Mouse (Mus musculus) heart, adult 18-20 months (tissue): ENCODE measurements around the gene Crybg3. TPM values are rescaled to one million over a fixed set of nuclear protein-coding genes. Genes with fewer than 3 reads are reported as not detected.
A peak's percentile ranks its signal among the peaks of the same experiment; 100 is the strongest.

Source experiments
- DNase-seq, 2 experiments: peaks; one replicate each; pipeline ENCODE4 v3.0.0; 2021 to 2022; ENCODE audit warnings: mixed read lengths in 1 of 2
- total RNA-seq, 2 experiments: library from RNA; stranded (reverse); gene quantifications; 2 replicates each; pipeline ENCODE4 v1.2.3; 2021

The Crybg3 gene
- total RNA-seq, 2 experiments from 2014 or later: 71.9 to 73.5 TPM

DNA sequence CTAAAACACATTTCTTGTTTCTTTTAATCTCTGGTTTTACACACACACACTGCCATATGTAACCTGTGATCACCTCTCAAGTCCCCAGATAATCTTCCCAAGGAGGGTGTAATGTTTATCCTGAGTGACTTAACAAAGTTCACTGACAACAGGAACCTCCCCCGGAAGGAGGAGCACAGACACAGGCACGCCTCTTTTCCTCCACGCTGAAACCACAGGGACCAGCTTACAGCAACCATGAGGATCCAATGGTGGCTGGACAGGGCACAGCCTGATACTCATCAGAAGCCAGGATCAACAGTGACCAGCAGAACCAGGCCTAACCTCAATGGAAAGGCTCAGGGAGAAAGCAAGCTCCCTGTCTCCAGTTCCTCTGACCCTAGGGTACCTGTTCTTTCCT, 68.2 kb downstream of the Crybg3 start:
- DNase-seq: no peak

DNA sequence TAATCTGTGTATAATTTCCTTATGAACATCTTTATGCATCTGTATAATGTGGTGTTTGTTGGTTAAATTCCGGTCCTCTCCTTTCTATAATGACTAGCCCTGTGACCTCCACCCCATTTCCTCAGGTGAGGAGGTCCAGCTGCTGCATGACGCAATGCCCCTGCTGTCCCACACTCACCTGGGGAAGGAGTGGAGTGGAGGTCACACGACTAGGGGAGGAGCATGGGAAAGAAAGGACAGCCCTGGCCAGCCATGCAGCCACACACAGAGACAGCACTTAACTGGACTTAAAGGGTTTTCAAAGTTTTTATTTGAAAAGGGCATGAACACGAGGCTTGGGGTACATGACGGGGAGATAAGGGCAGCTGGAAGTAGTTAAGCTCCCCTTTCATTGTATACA, 69.5 kb downstream of the Crybg3 start:
- DNase-seq: no peak

DNA sequence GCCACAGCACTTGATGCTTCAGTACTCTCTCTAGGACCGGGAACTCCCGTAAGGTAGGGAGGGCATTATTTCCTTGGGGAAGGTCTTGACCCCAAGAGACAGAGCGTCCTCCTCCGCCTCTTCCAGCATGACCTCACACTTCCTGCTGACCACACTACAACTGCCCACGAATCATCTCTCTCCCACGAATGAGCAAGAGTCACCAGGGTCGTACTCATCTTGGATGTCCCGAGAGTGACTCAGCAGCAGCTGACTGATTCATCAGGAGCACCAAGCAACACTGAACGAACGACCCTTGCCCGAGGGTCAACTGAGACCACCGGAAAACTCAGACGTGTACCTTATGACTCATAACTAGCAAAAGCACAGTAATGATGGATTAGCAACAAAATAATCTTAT, 71.2 kb downstream of the Crybg3 start:
- DNase-seq: no peak

DNA sequence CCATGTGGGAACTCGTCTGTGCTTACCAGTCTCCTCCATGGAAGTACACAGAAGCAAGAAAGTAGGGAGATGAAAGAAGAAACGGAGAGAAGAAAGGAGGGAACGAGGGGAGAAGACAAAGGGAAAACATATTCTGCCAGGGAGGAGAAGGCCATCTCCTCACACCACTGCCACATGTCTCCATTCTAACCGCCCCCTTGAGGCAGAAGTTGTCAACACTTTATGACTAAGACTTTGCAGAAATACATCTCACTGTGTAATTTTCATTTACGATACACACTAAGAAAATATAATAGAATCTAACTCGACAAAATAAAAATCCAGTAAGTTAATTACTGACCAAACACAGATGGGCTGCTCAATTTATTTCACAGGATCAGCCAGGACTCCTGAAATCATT, 73.8 kb downstream of the Crybg3 start:
- DNase-seq: no peak

DNA sequence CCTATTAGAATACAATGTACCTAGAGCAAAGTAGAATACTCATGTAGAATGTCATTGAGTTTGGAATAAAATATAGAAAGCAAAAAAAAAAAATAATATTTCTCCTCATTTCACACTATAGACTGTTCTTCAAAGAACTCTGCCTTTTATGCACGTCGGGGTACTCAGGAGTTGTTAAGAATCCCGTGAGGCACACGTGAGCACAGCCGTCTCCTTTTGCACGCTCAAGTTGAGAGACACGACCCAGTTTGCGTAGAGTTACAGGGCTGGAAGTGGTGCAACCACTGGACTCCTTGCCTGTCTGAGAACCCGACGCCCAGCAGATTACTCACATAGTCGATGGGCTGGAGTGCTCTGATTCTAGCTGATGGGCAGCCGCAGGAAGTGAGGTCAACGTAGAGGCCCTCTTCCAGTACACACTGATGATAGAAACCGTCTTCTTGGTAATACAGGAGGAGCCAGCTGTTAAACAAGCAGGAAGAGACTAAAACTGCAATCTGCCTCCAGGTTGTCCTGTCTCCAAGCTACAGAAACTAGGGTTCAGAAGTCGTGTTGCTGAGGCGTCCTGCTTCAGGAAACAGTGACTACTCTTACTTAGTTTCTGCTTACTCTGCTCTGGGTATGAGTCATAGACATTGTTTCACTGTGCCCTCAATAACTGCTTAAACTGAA, 78.9 kb downstream of the Crybg3 start:
- no peak for DNase-seq

DNA sequence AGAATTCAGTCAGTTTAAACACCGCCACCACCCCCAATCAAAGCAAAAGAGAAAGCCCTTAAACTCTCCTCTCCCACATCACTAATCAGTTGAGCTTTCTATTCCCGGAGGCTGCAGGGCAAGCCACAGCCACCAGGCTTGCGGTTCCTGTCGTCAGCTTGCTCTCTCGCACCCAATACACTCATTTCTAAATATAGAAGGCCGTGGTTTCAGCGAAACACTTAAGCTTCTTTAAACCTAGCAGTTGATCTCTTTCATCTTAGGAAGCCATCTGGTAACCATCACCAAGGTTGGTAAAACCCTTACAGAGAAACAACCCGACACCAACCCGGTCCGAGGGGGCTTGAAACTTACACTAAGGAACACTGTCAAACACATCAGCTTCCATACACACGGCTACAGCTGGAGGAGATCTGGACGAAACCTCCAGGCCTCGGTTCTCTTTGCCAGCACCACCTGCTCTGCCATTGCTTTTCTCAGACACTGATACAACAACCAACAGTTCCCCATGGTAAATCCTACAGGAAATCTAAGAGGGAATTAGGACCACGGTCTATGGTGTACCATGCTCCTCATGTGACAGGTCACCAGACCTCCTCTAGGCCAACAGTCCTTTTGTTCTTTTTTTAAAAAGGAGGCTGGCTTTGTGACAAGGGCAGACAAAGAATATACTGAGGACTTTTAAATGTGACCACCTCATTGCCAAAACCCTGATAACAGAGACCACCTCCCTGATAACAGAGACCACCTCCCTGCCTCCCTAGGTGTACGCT, 83.1 kb downstream of the Crybg3 start:
- peak; percentile 51 to 68 for DNase-seq

DNA sequence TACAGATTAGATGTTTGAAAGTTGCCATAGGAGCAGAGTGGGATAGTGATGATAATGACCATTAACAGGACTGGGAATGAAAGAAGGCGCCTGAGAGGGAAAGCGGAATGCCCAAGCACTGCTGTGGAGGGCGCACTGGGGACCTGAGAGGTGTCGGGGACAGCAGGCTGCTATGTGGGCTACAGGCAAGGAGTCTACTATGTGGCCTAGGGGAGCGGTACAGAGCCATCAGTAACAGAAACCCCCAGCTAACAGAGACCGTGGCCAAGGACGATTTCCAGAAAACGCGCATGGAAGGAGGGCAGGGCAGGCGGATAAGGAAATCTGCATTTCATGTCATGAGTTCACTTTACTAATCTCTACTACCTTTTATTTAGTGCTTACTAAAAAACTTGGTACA, 83.8 kb downstream of the Crybg3 start:
- DNase-seq: peak in 1 of 2 experiments; percentile 15

DNA sequence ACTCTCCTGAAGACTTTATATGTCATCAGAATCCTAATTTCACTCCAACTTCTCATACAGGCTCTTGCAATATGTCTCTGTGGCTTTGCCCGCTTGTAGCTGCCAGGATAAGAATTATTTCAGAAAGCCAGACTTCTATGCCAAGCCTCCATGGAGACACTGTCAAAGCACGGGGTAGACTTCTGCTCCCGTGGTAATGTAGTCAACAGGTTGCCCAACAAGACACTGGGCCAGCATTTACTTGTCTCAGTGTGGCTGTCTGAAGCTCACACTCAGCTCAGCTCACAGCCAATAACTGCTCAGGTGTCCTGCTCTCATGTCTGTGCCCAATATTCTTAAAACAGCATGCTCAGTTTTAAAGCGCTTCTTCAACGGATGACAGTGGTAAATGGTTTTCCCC, 85.6 kb downstream of the Crybg3 start:
- DNase-seq: peak in 1 of 2 experiments; percentile 11

DNA sequence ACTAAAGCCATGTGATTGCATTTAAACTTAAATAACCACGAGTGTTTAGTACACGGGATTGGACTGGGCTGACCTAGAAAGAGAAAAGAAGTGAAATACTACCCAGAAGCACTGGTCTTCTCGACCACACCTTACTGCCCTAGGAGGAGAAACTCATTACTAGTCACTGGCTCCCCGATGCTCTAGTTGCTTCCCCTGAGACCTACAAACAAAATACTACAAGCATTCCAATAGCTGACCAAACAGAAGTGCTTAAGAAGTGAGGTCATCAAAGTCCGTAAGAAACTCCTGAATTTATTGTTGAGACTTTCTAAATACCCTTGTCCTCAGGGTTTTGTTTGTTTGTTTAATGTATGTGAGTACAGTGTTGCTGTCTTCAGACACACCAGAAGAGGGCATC, 90.9 kb downstream of the Crybg3 start:
- DNase-seq: no peak

DNA sequence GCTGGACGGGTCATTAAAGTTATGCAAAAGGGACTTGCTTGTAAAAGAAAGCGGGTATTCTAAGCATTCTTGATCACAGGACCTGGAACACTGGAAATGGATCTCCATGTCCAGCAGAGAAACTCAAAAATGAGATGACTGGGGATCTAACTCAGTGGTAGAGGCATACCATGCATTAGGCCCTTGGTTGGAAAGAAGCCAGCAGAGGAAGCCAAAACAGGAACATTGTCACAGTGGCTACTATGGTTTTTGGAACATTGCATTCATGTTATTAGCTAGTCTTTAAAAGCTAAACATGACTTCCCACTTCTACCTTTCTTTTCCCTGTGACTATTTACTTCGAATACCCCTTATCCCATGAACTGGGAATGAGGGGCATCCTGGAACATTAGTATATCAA, 101.6 kb downstream of the Crybg3 start:
- no peak for DNase-seq

DNA sequence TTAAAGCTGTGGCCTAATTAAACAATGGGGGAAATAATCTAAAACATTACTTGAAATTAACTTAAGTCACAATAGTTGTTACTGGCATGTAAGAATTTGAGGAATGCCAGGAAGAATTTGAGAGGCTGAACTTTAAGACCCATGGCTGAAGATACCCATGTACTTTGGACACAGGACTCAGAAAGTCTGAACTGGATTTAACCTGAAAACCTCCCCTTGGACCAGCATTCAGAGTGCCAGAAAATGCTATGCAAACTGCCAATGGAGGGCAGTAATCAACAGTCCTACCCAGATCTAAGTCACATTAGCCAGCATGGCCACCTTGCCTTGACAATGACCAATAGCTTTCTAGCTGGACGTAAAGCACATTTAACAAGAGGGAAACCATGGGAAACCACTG, 102.8 kb downstream of the Crybg3 start:
- no peak for DNase-seq

DNA sequence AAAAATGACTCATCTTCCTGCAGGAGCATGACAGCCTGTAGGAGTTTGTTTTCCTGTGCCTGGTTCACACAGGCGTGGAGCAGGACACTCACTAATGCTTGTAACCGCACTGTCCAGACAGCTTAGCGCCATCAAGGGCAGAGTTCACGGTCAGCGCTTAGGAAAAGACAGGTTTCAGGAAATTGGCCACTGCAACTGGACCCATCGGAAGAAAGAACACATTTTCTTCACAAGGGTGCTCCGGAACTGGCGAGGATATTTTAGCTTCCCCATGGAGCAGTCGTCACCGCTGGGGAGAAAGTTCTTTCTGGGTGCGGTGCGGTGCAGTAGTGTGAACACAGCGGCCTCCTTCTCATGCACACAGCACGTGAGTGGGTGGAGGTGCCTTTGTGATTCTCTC, 107.6 kb downstream of the Crybg3 start:
- no peak for DNase-seq

DNA sequence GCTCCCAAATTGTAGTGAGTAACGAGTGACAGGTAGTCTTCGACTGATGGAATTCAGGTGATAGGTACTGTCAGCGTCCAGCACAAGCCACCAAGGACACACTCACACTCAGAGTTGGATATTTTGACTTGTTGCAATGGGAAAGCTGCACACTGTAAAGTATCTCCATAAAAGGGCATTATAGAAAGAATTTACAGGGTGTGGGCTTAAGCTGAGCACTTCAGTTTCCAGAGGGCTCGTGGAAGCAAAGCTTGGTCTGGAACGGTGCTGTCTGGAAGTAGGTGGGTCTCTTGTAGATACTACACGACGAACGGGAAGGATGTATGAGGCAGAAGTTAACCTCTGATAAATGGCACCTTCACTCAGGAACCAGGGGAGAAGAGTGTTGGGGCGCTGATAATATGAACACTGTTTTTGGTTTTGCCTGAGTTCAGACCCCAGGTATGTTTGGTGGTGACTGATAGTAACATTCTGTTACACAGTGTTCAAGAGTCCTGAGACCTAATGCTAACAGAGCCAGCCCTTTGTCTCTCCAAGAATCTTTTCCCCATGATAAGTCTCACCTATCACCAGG, 112.7 kb downstream of the Crybg3 start:
- DNase-seq: no peak

DNA sequence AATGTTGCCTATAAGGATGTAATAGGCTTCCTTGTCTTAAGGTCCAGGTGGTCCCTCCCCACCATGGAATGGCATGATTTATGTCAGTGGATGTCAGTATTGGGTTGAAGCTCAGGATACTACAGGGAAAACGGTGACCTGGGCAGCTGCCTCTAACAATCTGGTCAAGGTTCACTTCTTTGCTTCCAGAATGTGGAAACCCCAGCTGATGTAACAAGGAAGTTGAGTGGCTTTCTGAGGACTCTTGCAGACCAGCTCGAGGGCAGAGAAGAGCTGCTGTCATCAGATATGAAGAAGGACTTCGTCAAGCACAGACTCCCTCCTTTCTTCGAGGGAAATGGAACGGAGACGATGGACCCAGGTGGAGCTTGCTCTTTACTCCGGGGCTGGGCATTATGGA, 113.5 kb downstream of the Crybg3 start:
- DNase-seq: no peak

DNA sequence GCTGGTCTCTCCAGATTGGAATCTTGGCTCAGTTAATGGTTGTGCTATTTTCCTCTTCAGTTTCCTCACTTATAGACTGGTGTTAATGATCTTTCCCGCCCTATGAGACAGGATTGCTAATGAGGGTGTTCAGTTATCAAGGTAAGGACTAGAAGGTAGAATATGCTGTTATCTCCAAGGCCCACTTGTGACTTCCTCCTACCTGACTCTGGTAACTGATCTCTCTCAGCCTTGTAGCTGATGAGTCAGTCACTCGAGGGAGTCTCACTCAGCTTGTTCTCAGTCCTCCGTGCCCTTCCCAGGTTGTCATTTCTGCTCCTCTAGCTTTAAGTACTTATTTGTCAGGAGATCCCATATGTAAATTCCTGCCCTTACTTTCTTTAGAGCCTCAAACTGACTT, 122.8 kb downstream of the Crybg3 start:
- DNase-seq: no peak

DNA sequence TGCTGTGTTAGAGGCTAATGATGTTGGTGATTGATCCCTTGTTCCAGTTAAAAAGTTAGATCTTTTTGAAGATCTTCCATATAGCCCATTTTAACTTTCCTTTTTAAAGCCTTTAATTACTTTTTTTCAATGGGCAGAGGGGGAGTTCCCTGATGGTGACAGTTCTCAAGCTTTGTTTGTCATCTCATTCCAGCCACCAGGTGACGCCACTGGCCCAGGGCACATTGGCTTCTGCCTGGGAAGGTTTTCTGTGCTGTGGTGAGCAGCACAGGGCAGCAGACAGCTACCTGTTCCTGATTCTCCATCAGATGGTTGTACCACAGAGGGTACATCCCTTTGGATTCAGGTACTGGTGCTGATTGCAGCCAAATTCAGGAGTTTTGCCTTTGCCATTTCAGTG, 126.0 kb downstream of the Crybg3 start:
- DNase-seq: peak; percentile 52 to 82

DNA sequence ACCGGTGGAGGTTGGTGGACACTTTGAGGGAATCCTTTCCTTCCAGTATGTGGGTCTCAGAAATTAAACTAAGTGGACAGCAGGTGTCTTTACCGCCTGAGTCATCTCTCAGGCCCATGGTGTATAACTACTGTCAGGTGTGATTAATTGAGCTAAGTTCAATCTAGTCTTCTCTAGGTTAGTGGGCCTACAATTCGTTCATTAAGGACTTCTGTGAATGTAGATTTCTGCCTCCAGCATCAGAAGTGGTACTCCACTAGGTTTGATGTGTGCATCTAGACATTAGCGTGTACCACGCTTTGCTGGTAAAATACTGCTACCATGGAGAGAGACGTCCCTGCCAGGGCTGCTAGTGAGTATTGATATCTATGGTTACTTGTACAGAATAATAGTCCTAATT, 128.2 kb downstream of the Crybg3 start:
- DNase-seq: no peak

DNA sequence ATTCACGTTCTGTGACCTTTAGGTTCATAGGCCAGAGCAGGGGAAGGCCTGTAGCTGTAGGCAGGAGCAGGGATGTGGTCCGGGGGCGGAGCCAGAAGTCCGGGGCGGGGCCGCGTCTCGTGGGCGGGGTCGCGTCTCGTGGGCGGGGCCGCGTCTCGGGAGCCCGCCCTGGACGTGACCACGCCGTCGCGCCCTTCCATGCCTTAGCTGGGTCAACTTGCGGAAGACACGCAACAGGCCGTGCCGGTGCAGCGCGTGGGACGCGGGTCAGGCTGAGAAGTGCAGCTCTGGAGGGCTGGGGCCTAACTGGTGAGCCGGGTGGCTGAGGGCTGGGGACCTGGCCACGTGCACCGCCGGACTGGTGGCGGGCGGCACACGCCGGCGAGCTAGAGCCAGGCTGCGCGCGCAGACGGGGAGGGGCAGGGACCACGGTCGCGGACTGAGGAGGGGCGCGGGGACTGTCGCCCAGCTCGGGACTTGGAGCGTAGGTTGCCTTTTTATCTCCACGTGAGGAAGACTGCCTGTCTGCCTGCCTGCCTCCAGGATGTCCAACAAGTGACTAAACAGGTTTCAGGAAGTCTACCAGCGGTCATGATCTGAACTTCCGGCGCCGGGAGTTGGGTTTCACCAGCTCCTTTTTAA, 129.0 kb downstream of the Crybg3 start, which contains the start of gene Riox2:
Gene Riox2, plus strand, starts transcription at position 139 of the 642 bp plus-strand sequence.
- peak; percentile 84 to 87 for DNase-seq

DNA sequence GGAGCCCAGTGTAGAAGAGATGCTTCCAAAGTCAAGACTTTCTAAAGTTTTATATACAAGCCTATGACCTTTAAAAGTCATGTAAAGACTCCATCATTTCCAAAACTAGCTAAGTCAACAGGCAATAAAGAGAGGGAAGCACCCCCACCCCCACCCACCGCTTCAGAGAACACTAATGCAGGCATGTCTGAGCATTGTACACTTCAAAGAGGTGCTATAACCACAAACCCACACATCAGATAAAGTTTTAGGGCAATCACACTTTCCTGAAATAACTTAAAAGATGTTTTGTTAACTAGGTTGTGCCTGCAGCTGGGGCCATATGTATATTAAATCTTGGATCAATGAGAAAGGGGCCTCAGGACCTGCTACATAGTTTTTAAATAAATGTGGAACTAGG, 130.9 kb downstream of the Crybg3 start:
- no peak for DNase-seq

DNA sequence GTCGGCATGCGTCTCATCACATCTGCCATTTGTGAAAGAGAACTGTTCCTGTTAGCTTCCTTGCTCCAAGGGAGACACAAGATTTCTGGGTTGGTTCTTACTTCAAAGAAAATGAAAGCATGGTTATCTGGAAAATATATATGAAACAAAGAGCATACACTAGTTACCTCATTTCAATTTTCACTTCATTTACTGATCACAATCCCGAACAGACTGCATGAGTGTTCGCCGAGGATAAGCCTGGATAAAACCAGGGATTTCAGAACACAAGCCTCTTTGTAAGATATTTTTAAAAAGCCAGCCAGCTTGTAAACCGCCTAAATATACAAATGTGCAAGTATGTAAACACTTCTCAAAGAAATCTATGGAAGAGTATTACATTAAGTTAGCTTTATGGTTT, 136.8 kb downstream of the Crybg3 start:
- DNase-seq: no peak

DNA sequence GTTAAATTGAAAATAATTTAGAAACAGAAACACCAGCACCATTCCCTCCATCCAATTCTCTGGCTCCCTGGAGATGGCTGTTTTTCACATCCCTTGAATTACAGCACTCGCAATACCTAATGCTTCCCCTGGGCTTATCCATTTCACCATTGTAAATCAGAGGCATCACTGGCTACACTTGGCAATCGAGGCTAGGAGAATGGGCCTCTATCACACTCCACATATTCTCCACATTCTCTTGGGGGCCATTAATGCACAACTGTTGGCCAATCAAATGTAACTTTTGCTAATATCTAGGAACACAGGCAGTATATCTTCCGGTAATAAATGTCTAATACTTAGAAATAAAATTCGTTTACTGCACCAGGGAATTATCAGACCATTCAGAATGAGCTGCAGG, 137.2 kb downstream of the Crybg3 start:
- DNase-seq: no peak

DNA sequence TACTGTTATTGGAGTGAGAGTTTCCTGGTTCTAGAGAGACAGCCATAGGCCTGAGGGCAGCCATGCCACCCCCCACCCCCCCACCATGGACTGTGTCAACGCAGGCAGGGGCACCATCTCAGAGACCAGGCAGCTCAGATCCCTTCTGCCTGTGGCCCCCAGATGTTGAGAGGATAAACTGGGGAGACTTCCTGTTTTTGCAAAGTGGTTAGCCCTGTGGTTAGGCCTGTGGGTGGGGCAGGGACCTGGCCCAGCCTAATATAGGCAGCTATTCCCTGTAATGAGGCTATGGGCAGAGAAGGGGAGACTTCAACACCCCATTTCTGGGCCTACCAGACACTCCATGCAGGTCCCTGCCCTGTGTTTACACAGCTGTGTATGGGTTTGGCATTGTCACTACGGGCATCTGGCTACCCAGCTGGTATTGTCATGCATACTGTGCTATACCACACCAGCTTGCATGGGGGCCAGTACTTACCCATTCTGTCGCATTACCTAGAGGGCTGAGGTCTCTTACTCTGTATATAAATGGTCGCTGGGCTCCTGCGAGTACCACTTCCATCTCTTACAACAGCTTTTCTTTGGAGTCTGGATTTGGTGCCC, 141.4 kb downstream of the Crybg3 start:
- DNase-seq: peak in 1 of 2 experiments; percentile 18

DNA sequence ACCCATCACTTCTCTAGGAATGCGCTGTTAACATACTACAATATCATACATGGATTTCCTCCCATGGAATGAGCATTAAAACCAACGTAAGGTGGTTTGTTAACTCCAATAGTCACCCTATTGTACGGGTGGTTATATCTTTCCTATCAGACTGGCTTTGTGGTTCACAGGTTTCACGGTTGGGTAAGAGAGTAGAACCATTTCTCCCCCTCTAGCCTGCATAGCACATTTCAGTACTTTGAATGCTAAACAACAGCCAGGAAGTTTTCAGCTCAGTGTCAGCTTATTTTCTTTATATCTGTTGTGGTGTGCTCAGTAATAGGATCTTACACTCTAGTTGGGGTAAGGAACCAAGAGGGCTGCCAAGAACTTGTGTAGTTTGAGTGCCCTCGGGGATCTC, 149.0 kb downstream of the Crybg3 start:
- DNase-seq: no peak
